Mouse (Mus musculus) heart, postnatal 0 days (tissue): ENCODE measurements at regions not wholly inside any gene's neighbourhood (a gene's known extent, or its start where the extent isn't known, plus 50 kb on each side); places are given as distances from the start of the nearest gene placed in this dataset.

ENCODE experiments used
- CTCF ChIP-seq: IDR thresholded peaks from 2 replicates; pipeline ENCODE4 v1.5.1; 2016; ENCODE audit warnings: antibody characterized with exemption, control low read depth, low read depth
- EP300 ChIP-seq: IDR thresholded peaks from 2 replicates; pipeline ENCODE4 v1.6.1; 2016; ENCODE audit warnings: antibody characterized with exemption, low read depth

DNA sequence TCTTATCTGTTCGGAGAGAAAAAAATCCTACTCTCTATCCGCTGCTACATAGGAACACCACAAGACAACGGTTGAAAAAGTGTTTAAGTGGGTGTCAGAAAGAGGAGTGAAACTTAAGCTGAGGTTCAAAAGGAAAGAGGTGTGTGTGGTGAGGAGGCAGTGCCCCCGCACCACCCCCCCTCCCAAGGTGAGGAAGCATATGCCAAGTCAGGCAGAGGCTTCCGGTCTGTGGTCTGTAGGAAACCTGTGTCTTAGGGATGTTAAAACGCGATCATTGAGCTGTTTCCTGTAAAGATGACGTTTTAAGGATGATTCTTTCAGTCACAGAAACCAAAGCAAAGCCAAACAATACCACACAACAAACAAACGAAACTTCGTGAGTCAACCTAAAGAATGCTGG, 664.2 kb upstream of the Got2 start:
- TF ChIP-seq CTCF (no peak), EP300 (no peak)
